Mouse (Mus musculus): ENCODE results near the gene Tmem74b. TPM values are rescaled to one million over a fixed set of nuclear protein-coding genes. Genes with fewer than 3 reads are reported as not detected.

Tmem74b gene
- total RNA-seq (2022): 1 to 10 TPM in 3 of 4 experiments, under 1 TPM in 1; 0.65 to 1.4 (median 1.1) TPM

DNA sequence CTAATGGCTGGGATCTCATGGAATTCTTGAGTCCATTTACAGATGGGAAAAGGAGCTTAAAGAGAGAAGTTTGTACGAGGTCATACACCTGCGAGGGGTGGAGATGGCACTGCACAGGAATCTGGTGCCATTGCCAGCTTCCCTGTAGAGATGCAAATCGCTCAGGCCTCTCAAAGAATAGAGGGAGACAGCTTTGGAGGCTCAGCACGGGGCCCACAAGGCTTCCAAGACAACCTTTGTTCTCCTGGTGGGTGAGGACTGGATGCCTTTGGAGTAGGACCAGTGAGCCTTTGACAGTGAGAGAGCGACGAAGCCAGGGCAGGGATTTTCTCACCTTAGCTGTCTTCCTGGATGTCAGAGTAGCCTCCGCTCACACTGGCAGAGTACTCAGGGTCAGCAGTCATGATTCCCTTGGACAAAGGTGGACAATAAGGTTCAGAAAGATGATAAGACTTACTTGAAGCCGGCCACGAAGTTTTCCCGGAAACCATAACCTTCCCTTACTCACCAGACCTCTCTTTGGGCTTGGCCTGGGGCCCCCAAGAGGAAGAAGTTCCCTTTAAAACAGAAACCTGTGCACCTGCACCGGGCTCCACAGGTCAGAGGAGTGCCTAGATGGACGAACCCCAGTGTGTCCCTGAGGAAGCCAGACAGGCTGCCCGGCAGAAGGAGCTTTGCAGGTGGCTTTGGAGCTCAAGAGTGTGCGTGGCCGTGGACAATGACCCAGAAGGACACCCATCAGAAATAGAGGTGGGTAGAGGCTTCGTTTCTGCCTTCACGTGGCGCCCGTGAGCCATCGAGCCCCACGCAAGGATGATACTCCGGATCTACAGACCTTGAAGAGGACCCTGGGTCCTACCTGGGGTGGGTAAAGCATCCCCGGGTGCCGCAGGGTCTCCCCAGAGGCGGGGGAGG, at the start of gene Tmem74b:
TSS of gene Tmem74b (plus strand) at position 778 of the 915 bp plus-strand sequence.
- DNase-seq: no peak

- no peak for DNase-seq
These were observed 49.8 kb upstream of the Tmem74b start for GRCm38 (mm10) chr2:151652053-151652452.

DNA sequence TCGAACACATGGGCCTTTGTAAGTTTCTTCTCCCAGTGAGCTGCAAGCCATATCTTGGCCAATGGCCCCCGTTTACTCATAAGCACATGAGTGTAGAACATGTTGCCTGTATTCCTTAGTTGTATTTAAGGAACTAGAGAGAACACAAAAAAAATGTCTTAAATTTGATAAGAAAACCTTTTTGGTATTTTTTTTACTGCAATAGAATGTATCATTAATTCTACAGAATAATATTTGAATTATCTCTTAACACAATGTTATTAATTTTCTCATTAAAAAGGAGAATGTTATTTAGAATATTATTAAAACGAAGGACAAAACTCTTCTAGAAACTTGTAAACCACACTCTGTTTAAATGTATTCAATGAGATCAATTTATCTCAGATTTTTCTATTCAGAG, 33.4 kb upstream of the Tmem74b start, which contains the start of gene Rad21l:
TSS of gene Rad21l (minus strand) at position 101 of the 400 bp plus-strand sequence.
- DNase-seq: no peak

DNA sequence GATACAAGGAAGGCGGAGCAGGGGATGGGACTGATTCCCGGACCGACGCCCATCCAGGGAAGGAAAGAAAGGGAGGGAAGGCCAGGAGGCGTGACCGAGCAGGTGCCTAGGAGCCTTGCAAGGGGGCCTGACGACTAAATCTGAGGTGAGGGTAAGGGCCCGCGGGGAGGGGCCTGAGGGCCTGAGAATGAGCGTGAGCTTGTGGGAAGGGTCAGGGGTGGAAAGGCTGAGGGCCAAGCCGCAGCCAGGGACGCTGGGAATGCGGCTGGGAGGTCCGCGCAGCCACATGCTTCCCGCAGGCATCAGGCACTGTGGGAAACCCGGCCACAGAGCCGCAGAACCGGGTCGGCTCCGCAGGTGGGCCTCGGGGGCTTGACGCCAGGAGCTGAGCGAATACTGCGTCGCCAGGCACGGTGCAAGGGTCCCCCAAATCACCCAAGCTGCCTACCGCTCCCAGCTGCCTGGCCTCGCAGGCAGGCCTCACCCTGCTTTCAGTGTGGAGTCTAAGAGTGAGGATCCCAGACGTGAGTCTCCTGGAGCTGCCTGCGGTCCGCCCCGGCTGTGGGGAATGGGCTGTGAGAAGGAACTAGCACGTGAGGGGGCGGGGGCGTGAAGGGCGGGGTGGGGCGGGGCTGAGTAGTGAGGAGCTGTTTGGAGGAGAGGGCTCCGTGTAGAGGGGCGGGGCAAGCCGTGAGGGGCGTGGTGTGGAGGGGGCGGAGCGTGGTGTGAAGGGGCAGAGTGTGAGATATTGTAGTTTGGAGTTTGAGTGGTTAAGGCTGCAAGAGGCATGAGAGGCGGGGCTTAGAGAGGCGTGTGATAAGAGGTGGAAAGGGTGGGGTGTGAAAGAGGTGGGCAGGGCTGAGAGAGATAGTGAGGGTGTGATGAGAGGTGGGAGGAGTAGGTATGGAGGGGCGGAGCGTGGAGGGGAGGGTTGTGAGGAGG, 31.5 kb upstream of the Tmem74b start:
- DNase-seq: no peak

GRCm38 (mm10) chr2:151670968-151671329, 30.9 kb upstream of the Tmem74b start:
- DNase-seq: no peak

DNA sequence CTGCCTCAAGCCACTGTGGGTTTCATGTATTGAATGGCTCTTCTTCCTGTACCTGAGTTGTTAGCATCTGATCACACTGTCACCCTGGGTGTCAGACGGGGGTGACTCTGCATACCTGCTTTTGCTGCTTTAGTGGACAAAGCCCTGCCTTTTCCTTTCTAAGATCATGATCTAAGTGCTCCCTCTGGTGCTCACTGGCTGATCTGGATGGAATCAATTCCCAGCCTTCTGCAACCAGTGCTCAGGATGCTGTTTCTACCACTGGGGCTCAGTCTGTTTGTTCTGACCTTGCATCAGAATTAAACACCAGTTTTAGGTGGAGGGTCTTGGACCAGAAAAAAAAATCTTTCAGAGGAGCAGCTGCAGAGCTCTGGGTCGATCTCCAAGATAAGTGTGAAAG, 25.6 kb upstream of the Tmem74b start:
- no peak for DNase-seq

GRCm38 (mm10) chr2:151682357-151682756, 19.5 kb upstream of the Tmem74b start:
- DNase-seq: no peak

DNA sequence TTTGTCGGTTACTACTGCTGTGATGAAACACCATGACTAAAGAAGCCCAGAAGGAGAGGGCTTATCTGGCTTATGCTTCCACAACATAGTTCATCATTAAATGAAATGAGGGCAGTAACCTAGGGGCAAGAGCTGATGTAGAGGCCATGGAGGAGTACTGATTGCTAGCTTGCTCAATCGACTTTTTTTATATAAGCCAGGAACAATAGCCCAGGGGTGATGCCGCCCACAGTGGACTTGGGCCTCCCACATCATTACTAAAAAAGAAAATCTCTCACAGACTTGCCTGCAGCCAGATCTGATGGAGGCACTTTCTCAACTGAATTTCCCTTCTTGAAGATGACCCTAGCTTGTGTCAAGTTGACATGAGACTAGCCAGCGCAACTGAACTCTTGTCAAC, 18.8 kb upstream of the Tmem74b start:
- DNase-seq: no peak

DNA sequence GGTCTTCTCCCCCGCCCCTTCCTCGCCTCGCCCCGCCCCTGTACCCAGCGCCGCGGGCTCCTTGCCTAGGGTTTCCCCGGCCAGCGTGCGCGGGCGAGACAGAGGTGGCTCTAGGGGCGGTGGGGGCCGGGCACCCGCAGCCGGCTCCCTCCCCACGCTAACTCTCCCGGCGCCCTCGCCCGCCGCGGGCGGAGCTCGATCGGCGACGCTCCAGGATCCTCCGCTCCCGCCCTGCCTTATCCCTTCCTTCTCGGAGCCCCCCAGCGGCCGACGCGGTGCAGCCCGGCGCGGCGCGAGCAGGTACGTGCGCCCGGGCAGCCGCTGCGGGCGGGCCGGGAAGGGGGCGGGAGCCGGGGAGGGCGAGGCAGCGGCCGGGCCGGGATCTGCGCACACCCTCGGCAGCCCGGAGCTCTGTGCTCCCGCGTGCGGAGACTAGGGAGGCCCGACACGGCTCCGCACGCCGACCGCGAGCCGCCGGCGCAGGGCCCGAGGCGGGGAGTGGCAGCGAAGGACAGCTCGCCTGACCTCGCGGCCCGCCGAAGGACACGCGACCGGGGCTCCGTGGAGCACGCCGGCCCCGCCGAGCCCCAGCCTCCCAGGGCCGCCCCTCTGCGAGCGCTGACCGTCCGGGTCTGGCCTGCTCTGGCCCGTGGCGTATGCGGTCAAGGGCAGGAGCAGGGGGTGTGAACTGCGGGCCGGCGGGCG, 490 bp downstream of the Tmem74b start:
- peak; percentile 13 for DNase-seq

DNA sequence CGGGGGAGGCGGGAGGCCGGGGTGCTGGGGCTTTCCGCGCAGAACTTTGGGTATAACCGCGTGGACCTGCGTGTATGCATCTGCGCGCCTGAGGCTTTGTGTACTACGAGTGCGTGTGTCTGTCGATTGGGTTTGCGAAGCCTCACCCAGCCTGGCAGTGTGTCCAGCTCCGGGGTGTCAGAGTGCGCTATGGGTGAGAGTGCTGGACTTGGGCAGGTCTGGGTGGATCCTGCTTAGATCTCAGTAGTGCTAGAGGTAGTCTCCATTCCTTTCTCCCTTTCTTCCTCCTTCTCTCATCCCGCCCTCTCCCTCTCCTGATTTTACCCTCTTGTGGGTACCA, 1.0 kb downstream of the Tmem74b start:
- DNase-seq: no peak

DNA sequence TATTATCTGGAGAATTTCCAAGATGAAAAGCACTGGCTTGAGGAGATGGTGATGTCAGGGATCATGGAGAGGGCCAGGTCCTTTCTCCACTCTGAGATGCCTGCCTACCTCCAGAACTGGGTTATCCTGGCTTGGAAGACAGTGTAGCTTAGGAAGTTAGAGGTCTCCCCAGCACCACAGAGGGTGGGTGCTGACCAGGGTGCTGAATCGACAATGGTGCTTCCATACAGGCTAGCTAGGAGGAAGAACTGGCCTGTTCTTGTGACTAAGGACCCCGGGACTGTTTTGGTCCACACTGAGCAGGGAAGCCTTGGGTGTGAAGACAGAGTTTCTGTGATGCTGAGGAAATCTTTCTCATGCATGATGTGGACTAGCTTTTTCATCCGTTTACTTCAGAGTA, 10.8 kb downstream of the Tmem74b start:
- no peak for DNase-seq

DNA sequence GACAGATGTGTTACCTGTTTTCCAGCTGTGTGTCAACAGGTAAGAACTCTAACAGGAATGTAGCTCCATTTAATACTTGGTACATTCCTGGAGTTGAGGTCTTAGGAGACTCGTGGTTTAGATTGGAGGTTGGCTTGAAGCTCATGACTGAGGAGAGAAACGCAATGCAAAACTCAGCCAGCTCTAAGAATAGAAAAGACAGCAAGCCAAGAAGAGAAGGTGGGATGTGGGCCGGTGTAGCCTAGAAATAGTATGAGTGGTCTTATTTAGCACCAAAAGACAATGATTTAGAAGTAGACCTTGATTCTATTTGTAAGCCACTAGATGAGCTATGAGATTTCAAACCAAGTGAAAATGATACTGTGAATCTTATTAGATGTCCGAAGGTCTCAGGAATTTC, 13.7 kb downstream of the Tmem74b start:
- no peak for DNase-seq

- no peak for DNase-seq
These were observed 14.7 kb downstream of the Tmem74b start for GRCm38 (mm10) chr2:151716318-151717055.

GRCm38 (mm10) chr2:151724094-151724493, 22.3 kb downstream of the Tmem74b start:
- no peak for DNase-seq

DNA sequence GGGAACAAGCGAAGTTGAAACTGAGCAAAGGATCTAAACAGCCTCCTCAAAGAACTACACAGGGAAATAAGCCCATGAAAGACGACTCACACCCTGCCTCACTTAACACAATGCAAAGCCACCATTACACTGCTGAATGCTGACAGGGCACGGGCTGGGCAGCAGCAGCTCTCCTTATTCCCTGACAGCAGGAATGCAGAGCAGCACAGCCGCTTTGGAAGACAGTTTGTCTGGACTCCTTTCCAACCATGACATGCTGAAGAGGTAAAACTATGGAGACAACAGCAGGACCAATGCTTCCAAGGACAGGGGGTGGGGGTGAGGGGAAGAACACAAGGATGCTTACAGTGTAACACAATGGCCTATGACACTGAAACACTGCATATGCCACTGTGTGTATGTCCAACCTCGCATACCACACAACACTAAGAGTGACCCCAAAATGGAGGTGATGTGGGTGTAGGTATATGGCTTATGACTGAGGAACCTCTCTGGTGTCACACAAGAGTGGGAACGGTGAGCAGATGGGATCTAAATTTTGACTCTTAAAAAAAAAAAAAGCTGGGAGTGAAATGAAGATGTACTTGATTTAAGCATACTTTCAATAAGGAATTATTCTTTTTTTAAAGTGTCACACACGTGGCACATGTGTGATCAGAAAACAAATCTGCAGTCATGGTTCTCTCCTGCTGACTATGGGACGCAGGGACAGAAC, 31.5 kb downstream of the Tmem74b start:
- no peak for DNase-seq

DNA sequence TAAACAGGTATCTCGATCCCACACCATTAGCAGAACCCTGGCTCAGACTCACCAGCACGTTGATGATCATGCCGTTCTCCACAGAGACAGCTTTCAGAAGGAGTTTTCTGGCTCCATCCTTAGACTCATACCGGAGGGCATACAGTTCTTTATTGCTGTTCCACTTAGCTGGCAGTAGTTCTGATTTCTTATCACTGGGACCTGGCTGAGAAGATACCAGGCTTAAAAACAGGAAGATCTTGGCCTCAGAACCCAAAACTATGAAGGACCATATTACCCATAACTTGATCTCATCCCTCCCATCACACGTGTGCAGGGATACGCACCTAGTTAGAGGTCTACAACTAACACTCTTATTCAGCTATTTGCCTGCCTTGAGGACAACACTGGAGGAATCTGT, 33.6 kb downstream of the Tmem74b start:
- no peak for DNase-seq

DNA sequence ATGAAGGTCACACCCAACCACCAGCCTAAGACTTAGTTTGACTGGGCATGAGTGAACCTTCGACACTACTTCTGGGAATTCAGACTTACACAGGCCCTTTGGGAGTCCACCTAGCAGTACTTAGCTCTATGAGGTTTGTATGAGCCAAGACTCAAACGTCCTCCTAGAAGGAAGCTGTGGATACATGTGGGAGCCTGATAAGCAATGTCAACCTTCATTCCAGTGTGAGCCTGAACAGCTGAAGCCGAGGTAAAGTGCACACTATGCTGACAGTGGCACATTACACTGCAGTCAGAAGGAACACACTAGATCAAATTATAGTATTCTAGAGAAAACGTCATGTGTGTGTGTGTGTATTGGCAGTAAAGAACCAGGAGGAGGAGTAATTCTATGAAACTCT, 36.7 kb downstream of the Tmem74b start:
- no peak for DNase-seq

GRCm38 (mm10) chr2:151739081-151739480, 37.3 kb downstream of the Tmem74b start:
- DNase-seq: no peak

GRCm38 (mm10) chr2:151739505-151739904, 37.7 kb downstream of the Tmem74b start:
- DNase-seq: no peak

GRCm38 (mm10) chr2:151740741-151741526, 39.1 kb downstream of the Tmem74b start:
- DNase-seq: peak; percentile 82

All from adrenal gland, adult 8-10 months (tissue).